34 mouse cellular contexts compared by ENCODE assay signal in the genomic region with DNA sequence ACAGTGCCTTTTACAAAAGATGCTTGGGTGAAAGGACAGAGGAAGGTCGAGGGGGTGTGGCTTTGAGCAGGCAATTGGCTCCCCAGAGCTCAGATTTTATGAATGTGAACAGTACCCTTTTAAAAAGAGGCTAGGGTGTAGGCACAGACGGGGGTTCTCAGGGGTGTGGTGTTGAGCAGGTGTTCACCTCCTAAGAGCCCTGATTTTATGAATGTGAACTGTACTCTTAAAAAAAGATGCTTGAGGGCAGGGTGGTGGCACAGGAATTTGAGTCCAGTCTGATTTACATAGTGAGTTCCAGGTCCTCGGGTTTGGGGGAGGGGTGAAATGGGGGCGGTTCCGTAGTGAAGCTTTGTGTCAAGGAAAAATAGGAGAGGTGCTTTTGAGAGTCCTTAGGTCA. TPM values are rescaled to one million over a fixed set of nuclear protein-coding genes. Genes with fewer than 3 reads are reported as not detected.
DNase-seq lines count a peak whose midpoint lies in the region; ATAC-seq and TF ChIP-seq lines count a peak whose summit lies in the region.
"Had no signal": no experiment of that assay in that cellular context is flagged by ENCODE, and none has a peak within 500 bp of the region (broad histone marks: within the 10 kb centered on the region; RNA-seq: fewer than 3 reads in every experiment).

No protein-coding gene starts in this region.

- no peak for TF ChIP-seq EP300 in lung, postnatal 0 days (IDR thresholded peaks at IDR 0.05)
- no peak for TF ChIP-seq EP300 in ES-Bruce4 (IDR thresholded peaks at IDR 0.05; ENCODE audit: insufficient read depth, low read depth, low read length)

- no peaks in the 10 kb centered on the region for H3K9me3 ChIP-seq in lung, postnatal 0 days (ENCODE audit: low read length)
- H3K9me3 ChIP-seq in E14TG2a.4 (ENCODE audit: low read length), result no peaks in the 10 kb centered on the region
- peaks cover 17% of the 10 kb centered on the region for H3K9me3 ChIP-seq in ES-Bruce4 (replicated peaks; ENCODE audit: control insufficient read depth, insufficient read depth, low read length, poor library complexity, severe bottlenecking)
- H3K9me3 ChIP-seq: forebrain, embryonic 15.5 days; heart, embryonic 10.5 days; heart, embryonic 13.5 days had no signal

- no peak for DNase-seq in lung, postnatal 0 days (ENCODE audit: low spot score)
- no peak for DNase-seq in lung, postnatal 10 days
- DNase-seq in R1 (ENCODE audit: low read depth, low spot score), result peak; percentile 100
- no peak for DNase-seq in frontal cortex, postnatal 36 days (ENCODE audit: low spot score in 2 of 2)
- DNase-seq in layer of hippocampus, adult 8-10 months (ENCODE audit: low spot score in 2 of 2), result no peak
- DNase-seq: adrenal gland, adult 8-10 months; adrenal gland, postnatal 36 days; cerebellum, adult 18-20 months; cerebellum, adult 9-10 months; cerebellum, postnatal 14 days; gastrocnemius, adult 2 months; gastrocnemius, postnatal 14 days; heart, adult 18-20 months; heart, postnatal 14 days; heart, postnatal 4 days; kidney, adult 18-20 months had no signal

- WGBS in lung, postnatal 0 days, result 74% methylated on average over 5 of the region's 5 CpGs

- H3K36me3 ChIP-seq in lung, postnatal 0 days (ENCODE audit: insufficient read depth, low read length), result no peaks in the 10 kb centered on the region
- no peaks in the 10 kb centered on the region for H3K36me3 ChIP-seq in E14TG2a.4 (ENCODE audit: insufficient read depth, low read length)
- H3K36me3 ChIP-seq in ES-Bruce4 (ENCODE audit: control insufficient read depth, insufficient read depth, low read length, poor library complexity, severe bottlenecking), result no peaks in the 10 kb centered on the region
- H3K36me3 ChIP-seq: forebrain, embryonic 15.5 days; heart, embryonic 10.5 days; heart, embryonic 13.5 days had no signal

- H3K27ac ChIP-seq in lung, postnatal 0 days (ENCODE audit: low read length), result no peak overlapping the region
- H3K27ac ChIP-seq in ES-Bruce4 (ENCODE audit: insufficient read depth, low read length), result peak overlapping the region; percentile 76
- H3K27ac ChIP-seq: forebrain, embryonic 15.5 days; gastrocnemius, adult 2 months; heart, embryonic 10.5 days; heart, embryonic 13.5 days; hindbrain, embryonic 14.5 days; hindbrain, postnatal 0 days had no signal

- ATAC-seq in lung, postnatal 0 days, result peak; percentile 43; the same call in 1 of the 2 replicates
- ATAC-seq: activated CD4-positive, CD25-positive, alpha-beta regulatory T cell, adult 4 months; CD4-positive, CD25-positive, alpha-beta regulatory T cell, adult 4 months; forebrain, embryonic 15.5 days; hindbrain, postnatal 0 days; inflammation-experienced regulatory T-cells, adult 6 months; intestine, embryonic 16.5 days had no signal

- H3K9ac ChIP-seq in lung, postnatal 0 days (replicated peaks; ENCODE audit: low read depth), result no peak overlapping the region
- no peak overlapping the region for H3K9ac ChIP-seq in ES-Bruce4 (ENCODE audit: low read depth, poor library complexity, severe bottlenecking)
- H3K9ac ChIP-seq: forebrain, embryonic 15.5 days; heart, embryonic 13.5 days; hindbrain, embryonic 14.5 days had no signal

- TF ChIP-seq CTCF in lung, postnatal 0 days (IDR thresholded peaks at IDR 0.05), result no peak
- no peak for TF ChIP-seq CTCF in E14TG2a.4 (conservative IDR thresholded peaks at IDR 0.05; ENCODE audit: low read length)
- TF ChIP-seq CTCF in ES-Bruce4 (IDR thresholded peaks at IDR 0.05; ENCODE audit: low read depth, low read length), result no peak

- H3K27me3 ChIP-seq in lung, postnatal 0 days (replicated peaks; ENCODE audit: insufficient read depth, low read length), result no peaks in the 10 kb centered on the region
- no peaks in the 10 kb centered on the region for H3K27me3 ChIP-seq in E14TG2a.4 (ENCODE audit: insufficient read depth, low read length)
- H3K27me3 ChIP-seq in ES-Bruce4 (ENCODE audit: control insufficient read depth, insufficient read depth, low read length, poor library complexity, severe bottlenecking), result no peaks in the 10 kb centered on the region
- H3K27me3 ChIP-seq: forebrain, embryonic 15.5 days; heart, embryonic 13.5 days had no signal

- H3K4me3 ChIP-seq in lung, postnatal 0 days (ENCODE audit: low read depth, low read length), result no peak overlapping the region
- H3K4me3 ChIP-seq in E14TG2a.4 (replicated peaks; ENCODE audit: low read length), result 0 out of 2 replicates have a peak overlapping the region, but pooled peaks have one; percentile 4
- H3K4me3 ChIP-seq in ES-Bruce4 (ENCODE audit: low read depth, low read length), result no peak overlapping the region
- H3K4me3 ChIP-seq: forebrain, embryonic 15.5 days; gastrocnemius, adult 2 months; heart, embryonic 10.5 days; heart, embryonic 13.5 days had no signal

- no peak overlapping the region for H3K4me2 ChIP-seq in lung, postnatal 0 days (replicated peaks; ENCODE audit: low read depth, low read length)
- H3K4me2 ChIP-seq: forebrain, embryonic 15.5 days; heart, embryonic 13.5 days; hindbrain, embryonic 14.5 days had no signal

- H3K4me1 ChIP-seq in lung, postnatal 0 days (ENCODE audit: insufficient read depth, low read depth, low read length), result no peaks in the 10 kb centered on the region
- H3K4me1 ChIP-seq in E14TG2a.4 (replicated peaks; ENCODE audit: low read depth, low read length), result peaks cover 38% of the 10 kb centered on the region
- no peaks in the 10 kb centered on the region for H3K4me1 ChIP-seq in ES-Bruce4 (ENCODE audit: control insufficient read depth, insufficient read depth, low read length)
- H3K4me1 ChIP-seq: forebrain, embryonic 15.5 days; heart, embryonic 10.5 days; heart, embryonic 13.5 days had no signal

- no peak for TF ChIP-seq POLR2A in ES-Bruce4 (IDR thresholded peaks at IDR 0.05; ENCODE audit: insufficient read depth, low read length)

RNA-seq across cellular contexts. Expression of gene Zfp42, which starts 14.0 kb away (rescaled TPM):
- polyA plus RNA-seq in lung, postnatal 0 days (2015; fragmentation: Nextera tagmentation; extraction: Ambion mirVana), result not detected in 2 replicates
- polyA plus RNA-seq in ES-Bruce4 (2011; ENCODE audit: insufficient read depth, insufficient read length, low read depth, missing spikeins), result 61.7 and 67.5 TPM in 2 replicates
- not detected for total RNA-seq in layer of hippocampus, adult 8-10 months (2022)
- total RNA-seq: adrenal gland, adult 8-10 months; adrenal gland, postnatal 36 days; gastrocnemius, adult 2 months; gastrocnemius, postnatal 14 days; gastrocnemius, postnatal 4 days; heart, adult 18-20 months; heart, postnatal 14 days; heart, postnatal 4 days; hindbrain, postnatal 0 days had no signal
- polyA plus RNA-seq: activated CD4-positive, CD25-positive, alpha-beta regulatory T cell, adult 4 months; C2C12; CD4-positive, CD25-positive, alpha-beta regulatory T cell, adult 4 months; embryonic facial prominence, embryonic 11.5 days; embryonic facial prominence, embryonic 14.5 days; forebrain, embryonic 11.5 days; forebrain, embryonic 15.5 days; heart, embryonic 10.5 days; heart, embryonic 13.5 days; heart, embryonic 16.5 days; hindbrain, embryonic 11.5 days; hindbrain, embryonic 14.5 days; hindbrain, postnatal 0 days; inflammation-experienced regulatory T-cells, adult 6 months; intestine, embryonic 16.5 days had no signal

Comparison
In these comparisons a context has a peak if more than half of its experiments do, and no peak if none do; other contexts are left out.
1. RNA of gene Zfp42, which starts 14.0 kb away (polyA plus RNA-seq): 61.7 to 67.5 TPM in ES-Bruce4; not detected in lung, postnatal 0 days; every median in the first group is over 10 times any median in the second.